Mouse (Mus musculus) left cerebral cortex, postnatal 14 days (tissue): ENCODE measurements at regions not wholly inside any gene's neighbourhood (a gene's known extent, or its start where the extent isn't known, plus 50 kb on each side); places are given as distances from the start of the nearest gene placed in this dataset.

Source experiments
- DNase-seq, 2 experiments: peaks; one replicate each; pipeline ENCODE4 v3.0.0; 2021 to 2022; ENCODE audit warnings: low spot score in 2 of 2, mixed read lengths in 1 of 2
- intact Hi-C: fragments of 180-260 bp; cut with DNase I; formaldehyde crosslinking; loops from one replicate; pipeline ENCODE4 v1.15.1; 2025

DNA sequence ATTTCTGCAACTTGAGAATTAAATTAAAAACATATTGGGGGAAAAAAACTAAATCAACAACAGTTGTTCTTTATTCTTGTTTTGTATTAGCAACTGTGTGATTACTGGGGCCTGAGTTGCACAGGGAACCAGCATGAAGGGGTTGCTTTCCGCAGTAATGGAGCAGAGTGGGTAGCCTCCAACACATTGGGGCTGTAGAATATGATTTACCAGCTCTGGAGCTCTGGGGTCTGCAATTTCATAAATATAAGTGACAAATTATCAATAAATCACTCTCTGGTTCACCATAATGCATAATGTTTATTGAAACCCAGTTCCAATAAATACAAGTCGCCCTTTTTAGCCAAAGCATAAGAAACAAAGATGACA lies 209.4 kb upstream of the Hand2 start:
- intact Hi-C loops = no loop called here
- DNase-seq = no peak

DNA sequence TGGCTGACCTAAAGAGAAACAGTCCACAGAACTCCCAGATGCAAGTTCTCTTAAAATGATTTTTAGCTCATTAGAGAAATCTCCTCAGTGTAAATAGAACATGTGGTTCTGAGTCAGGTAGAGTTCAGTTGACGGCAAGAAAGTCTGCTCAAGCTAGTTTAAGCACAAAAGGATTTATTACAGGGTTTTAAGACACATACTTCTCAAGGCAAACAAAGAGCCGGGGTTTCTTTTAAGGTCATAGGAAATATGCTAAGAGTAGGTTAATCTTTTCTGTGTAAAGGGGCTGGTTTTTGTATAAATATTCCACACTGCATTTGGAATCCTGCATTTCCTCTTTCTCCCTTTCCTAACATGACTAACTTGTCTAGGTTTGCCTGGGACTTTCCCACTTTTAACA lies 206.9 kb upstream of the Hand2 start:
- intact Hi-C loops = no loop called here
- no peak for DNase-seq

DNA sequence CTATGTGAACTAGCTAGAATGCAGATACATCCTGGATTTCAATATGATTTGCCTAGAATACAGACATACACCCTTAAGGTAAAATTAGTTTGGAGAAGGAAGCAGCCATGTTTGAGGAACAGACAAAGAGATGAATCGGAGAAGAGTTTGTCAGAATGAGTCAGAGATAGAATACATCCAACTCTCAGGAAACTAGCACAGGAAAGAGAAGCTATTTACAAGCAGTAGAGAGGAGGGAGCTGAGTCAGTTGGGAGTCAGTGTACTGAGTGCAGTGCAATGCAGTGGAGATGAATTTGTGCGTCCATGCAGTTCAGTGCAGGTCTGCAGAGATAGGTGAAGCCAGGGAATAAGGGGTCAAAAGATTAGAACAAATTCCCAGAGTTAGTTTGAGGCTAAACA lies 205.5 kb upstream of the Hand2 start:
- intact Hi-C loops = no loop called here

DNA sequence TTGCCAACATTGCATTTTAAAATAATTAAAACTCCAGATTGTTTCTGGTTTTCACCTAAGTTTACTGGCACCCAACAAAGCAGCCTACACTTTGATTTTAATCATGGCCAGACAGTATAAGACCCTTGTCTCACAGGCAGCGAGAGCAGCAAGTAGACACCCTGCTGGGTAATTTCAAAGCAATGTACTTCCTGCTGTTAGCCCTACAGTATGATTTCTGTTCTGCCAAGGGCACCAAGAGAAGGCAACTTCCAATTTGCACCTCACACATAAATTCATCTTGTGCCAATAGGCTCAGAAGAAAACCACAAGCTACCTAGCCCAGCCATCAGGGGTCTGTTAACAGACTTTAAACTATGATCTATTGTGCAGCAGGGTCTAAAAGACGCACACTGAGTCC lies 186.7 kb upstream of the Hand2 start:
- DNase-seq = no peak

More for the DNA sequence above, 205.5 kb upstream of the Hand2 start:
- no peak for DNase-seq

DNA sequence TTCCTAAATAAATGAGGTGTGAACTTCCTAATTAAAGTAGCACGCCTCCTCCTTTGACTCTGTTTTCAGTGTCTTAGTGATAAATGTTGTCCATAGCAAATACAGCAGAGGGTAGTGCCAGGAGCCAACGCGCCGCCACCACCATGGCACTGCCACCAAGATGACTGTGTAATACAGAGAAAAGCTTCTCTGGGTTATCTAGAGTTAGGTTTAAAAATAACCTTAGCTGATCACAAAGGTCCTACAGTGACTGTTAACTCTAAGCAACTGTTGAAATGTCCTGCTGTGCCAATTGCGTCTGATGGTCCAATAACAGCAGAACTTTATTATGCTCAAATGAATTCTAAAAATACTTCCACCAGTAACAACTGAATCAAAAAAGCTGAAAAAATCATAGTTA lies 186.1 kb upstream of the Hand2 start:
- DNase-seq = no peak
- intact Hi-C loops = no loop called here

More for the DNA sequence above, 186.7 kb upstream of the Hand2 start:
- intact Hi-C loops = no loop called here

DNA sequence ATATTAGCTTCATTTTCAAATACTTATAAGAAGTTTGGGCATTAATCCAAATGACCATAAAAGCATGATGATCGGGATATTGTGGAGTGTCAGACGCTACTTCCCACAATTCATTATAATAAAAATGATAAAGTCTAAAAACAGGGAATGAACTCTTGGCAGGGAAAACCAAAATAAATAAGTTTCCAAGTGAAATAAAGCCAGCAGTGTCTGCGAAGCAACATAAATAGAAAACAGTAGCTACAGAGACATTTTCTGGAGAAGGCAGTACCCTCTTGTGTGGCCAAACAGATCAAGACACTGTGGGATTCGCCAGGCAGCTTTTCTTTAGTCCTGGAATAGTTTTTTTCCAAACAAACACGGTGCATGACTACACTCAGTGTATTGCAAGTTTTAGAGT lies 172.7 kb upstream of the Hand2 start:
- intact Hi-C loops = no loop called here
- DNase-seq = no peak

DNA sequence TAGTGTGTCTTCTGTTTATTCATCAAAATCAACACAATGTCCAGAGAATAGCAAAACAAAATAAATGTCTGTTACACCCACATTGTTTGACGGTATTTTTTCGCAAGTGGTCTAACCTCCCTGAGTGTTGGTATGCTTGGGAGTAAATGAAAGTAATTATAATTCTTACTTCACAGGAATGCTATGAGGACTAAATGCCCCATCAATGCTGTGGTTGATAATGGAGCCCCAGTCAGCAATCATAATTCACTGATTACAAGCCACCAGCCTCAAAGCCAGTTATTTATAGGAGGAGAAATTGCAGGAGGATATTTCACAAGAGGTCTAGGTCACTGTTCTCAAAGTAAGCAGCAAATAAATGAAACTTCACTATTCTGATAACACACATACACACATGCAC lies 129.6 kb upstream of the Hand2 start:
- no peak for DNase-seq
- intact Hi-C loops = no loop called here

DNA sequence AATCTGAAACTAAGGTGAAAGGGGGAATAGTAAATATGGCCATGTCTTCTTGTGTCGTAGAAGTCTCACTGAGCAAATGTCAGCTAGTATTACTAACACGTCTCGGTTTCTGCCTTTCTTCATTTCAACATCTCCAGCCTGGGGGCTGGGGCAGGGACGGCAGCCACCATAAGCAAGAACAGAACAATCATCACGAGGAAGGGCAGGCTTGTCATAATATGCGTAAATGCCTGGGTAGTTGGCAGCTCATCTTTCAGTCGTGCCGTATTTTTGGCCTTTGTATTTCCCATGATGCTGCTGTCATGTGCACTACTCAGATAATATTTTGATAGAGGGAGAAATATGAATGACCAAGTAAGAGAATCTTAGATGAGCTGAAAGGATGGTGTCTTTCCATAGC lies 120.5 kb upstream of the Hand2 start:
- intact Hi-C loops = no loop called here

DNA sequence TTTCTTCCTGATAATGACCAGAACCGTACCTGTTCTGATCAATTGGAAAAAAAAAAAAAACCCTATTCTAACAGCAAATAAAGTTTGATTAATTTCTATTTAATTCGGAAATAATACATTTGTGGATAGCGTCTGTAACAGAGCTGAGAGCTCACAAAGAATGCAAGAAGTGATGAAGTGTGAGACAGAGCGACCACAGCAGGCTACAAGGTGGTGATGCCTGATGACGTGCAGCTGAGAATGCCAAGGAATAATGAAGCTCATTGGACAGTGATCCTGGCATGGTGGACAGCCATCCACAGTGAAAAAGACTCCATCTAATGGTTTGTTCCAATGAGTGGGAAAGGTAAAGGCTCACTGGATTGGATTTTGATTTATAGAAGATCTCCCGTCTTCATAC lies 111.2 kb upstream of the Hand2 start:
- no peak for DNase-seq
- intact Hi-C loops = no loop called here

More for the DNA sequence above, 120.5 kb upstream of the Hand2 start:
- no peak for DNase-seq

DNA sequence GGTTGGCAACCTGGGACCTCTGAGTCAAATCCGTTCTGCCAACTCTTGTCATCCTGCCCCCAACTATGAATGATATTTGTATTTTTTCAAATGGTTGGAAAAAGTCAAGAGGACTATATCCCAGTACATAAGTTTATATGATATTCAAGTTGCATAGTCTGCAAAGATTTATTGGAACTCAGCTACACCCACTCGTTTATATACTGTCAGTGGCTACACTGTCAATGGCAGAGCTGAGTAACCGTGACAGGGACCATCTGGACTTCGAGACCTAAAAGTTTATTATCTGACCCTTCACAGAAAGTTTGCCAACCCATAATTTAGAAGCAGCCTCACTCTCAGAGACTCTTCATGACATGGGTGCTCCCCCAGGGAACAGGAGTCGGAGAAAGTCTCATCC lies 107.7 kb upstream of the Hand2 start:
- no peak for DNase-seq
- intact Hi-C loops = no loop called here

DNA sequence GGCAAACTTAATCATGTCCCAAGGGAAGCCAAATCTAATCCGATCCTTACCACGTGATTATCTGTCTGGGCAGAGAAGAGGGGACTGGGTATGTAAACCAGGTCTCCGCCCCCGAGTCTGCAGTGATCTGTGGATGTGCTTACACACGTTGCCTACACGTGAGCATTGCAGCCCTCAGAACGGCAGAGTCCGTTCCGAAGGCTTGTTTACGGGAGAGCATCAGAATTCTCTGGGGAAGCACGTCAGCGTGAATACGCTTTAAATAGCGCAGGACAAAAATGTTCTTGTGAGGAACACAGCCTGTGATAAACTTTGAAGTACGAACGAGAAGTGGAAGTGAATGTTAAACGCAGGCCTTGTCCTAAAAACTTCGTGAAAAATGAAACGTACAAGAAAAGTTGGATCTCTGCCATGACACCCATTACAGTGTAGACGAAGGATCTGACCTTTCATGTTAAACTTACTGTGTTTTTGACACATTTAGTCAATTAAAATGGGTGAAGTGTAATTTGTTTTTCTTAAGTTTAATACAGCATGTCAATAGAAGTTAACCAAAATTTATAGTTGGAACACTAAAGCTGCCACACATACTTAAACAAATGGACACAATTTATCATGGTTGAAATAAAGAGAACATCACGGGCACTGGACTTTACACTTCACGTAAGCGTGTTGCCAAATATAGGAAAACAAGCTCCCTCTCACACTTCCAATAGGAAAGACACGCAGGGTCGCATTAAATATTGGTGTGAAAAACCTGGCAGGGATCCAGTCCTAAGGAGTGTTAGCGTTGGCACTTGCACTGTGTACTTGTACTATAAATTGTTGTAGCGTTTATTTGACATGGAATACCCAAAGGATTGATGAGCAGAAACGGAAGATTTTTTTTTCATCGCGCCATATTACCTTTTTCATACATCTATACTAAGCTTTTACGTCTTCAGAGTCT lies 106.5 kb upstream of the Hand2 start:
- intact Hi-C loops = no loop called here
- DNase-seq = peak in 1 of 2 experiments; percentile 4

DNA sequence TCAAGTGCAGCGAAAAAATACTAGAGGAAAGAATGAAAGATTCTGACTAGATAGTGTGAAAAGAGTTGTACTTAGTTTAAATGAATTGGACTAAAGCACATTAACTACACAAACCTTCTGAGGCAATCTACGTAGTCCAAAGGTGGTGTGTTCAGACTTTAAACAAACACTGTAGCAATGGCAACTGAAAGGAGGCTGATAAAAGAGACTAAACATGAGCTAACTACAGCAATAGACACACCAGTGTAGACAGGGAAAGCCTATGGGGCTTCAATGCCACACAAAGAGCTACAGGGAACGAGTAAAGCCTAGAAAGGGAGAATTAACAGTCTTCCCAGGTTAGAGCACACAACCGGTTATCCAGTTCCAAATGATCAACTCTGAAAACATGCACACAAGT lies 90.2 kb upstream of the Hand2 start:
- intact Hi-C loops = no loop called here

DNA sequence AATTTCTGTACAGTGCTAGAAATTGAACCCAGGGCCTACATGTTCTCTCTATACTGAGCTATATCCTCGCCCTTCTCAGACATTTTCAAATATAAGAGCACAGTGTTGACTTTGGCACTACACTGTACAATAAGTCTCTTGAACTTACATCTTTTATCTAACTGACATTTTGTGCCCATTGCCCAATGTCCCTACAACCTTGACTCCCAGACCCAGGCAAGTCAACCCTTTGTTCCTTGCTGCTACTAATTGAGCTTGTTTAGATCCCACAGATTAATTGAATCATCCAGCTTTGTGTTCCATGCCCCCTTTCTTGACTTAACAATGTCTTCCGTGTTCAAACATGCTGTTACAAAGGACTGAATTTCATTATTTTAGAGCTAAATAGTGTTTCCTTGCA lies 78.5 kb upstream of the Hand2 start:
- intact Hi-C loops = no loop called here
- DNase-seq = no peak

More for the DNA sequence above, 90.2 kb upstream of the Hand2 start:
- DNase-seq = no peak

DNA sequence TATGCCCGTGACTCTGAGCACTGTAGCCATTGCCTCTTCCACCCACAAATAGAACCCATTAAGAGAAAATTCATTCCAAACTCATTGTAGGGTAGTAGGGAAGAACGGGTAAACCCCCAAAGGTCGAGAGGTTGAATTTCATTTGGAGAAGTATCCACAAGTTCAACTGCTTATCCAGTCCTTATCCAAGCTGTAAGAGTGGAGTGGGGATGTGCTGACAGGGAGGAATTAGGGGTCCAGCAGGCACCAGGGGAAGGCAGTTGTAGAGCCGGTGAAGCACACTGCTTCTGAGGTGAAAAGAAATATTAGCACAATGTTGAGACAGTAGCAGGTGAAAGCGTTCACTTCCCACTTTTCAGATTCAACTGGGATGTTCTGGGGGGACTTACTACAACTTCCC lies 71.7 kb upstream of the Hand2 start:
- no peak for DNase-seq
- intact Hi-C loops = no loop called here
